Mouse (Mus musculus) cerebellum, adult 9-11 months (tissue): ENCODE results near the gene Lhx5.

Experiments
- DNase-seq: peaks from one replicate; pipeline ENCODE4 v3.0.0; 2022

The Lhx5 gene

DNA sequence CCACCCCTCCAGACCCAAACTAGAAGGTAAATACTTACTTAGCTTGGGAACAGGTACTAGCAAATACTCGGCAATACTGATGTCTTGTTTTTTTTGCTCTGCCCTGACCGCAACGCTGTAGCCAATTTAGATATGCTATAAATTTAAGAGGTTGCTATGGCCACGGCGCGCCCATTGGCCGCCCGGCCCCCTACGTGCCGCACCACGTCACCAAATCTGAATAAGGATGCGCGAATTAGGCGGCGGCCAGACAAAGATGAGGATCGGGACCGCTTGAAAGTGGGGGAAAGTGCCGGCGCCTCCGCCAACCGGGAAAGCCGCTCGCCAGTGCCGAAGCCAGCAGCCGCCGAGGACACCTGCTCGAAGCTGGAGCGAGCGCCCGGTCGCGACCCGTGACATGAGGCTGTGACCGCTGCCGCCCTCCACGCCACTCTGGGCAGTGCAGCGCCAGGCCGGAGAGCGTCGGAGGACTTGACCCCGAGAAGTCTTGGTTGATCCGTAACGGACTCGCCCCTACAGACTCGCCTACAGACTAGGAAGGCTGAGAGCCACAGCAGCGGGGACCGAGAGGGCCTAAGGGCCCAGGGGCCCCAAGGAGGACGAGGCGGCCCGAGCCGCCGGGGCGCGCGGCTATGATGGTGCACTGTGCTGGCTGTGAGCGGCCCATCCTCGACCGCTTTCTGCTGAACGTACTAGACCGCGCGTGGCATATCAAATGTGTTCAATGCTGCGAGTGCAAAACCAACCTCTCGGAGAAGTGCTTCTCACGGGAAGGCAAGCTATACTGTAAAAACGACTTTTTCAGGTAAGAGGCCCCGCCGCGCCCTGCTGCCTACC, at the start of gene Lhx5:
TSS of gene Lhx5 (plus strand) at position 51 of the 837 bp plus-strand sequence.
- no peak for DNase-seq

DNA sequence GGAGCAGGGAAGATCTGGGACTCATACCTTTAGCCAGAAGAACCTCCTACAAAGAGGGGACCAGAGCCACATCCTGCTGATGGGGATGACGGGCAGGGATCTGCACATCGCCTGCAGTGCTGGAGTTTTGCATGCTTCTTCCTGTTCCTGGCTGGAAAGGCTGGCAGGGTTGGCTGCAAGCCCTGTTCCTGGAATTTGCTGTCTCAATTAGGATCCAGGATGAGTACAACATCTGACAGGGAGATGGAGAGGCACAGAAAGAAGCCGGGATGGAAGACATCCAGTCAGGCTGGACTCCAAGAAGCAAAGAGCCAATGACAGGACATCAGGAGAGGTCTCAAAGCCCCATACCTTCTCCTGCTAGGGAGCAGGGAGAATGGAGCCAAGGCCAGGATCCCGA, 45.1 kb upstream of the Lhx5 start:
- DNase-seq: no peak

DNA sequence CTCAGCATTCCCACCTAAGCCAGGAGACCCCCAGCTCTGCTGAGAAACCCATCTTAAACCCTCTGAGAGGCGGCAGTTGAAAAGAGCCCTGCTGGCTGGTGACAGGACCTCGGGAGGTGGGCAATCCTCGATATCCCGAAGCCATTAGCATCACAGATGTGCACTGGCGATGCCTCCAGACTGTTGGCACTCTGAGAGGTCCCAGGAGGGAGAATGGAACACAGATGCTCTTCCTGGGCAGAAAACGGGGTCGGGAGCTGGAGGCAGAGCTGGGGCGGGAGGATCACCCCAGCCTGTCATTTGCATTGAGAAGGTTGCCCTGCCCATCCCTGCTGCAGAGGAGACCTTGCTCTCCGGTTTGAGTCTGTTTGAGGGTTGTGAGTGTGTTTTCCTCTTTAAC, 42.7 kb upstream of the Lhx5 start:
- no peak for DNase-seq

DNA sequence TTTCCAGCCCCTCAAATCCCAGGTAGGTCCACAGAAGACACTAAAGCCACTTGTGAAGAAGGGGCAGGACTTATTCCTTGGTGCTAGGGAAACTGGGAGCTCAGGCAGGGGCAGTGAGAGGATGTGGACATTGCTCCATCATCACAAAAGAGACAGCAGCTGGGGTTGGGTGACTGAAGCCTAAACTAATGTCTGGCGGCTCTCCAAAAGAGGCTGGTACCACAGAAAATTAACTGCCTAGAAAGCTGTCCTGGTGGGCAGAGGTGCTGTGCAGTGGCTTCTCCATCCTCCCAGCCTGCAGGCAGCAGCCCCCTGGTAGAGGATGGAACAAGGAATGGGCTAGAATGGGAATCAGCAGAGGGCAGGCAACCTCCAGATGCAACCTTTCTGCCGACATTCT, 41.5 kb upstream of the Lhx5 start:
- DNase-seq: no peak

DNA sequence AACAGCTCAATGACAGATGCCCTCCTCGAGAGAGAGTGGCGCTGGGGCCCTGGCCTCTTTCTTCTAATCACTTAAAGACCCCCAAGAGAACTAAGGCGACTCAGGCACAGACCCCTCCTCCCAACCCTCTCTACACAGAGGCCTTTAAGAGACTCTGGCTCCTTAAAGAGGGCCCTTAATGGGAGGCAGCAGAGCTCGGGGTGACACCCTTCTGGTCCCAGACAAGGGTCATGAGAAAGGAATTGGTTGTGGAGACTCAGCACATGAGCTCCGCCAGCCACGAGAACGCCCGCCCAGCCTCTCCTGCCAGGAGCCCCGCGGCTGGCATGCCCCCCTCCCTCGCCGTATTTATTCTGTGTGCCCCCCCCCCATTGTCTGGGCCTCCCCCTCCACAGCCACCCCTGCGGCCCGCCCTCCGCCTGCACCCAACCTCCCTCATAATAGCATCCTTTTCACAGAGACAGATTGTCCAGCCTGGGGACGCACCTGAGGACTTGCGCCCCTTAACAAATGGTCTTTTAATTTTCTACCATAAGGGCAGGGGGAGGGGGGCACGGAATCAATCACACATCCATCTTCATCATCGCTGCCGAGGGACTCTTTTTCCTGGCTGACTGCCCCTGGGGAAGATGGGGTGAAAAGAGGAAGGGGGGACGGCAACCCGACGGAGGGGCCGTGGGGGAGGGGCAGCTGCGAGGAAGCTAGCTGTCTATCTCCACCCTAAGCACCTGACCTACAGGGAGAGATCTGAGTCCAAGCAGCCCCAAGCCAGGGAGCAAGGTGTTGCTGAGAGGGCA, 37.4 kb upstream of the Lhx5 start:
- DNase-seq: no peak

DNA sequence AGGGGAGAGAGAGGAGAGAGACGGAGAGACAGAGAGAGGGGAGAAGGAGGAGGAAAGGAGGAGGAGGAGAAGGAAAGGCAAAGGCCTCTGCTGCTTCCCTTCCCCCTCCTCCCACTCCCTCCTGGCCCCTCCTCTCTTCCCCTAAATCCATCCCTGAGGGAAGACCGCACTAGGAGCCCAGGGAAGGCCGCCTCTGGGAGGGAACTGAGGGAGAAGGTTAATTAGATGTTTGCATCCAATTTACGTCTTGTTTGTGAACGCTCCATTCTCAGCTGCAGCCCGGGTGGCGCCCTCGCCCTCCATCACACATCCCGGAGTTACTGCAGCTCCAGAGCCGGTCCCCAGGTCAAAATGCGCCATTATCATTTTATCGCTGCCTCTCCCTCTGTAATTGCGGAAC, 33.5 kb upstream of the Lhx5 start:
- DNase-seq: no peak

DNA sequence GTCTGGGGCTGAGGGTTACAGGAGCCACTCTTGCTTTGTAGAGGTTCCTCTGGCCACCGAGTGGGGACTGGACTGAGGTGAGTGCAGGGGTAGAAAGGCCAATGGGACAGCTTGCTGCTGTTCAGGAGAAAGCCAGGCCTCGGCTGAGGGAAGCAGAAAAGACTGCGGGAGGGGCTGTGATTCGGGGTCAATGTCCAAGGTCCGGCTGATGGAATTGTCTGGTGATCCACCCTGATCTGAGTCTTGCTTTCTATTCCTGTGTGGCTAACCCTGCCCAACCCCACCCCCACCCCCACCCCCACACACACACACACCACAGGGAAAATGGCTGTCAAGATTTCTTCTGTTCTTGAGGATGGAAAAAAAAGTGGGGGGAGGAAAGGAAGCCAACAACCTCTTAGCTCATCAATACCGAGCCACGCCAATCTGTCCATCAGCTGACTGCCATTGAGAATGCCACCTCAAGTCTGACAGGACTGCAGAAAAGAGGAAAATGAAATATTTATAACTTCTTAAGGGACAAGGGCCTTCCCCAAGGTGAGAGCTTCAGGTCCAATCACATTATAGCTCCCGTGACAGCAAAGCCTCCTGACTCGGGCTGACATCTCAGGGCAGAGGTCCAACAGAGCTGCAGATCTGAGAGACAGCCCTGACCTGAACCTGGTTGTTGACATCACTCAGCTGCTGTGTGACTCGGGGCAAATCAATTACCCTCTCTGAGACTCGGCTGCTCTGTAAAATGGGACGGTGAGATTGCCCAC, 26.5 kb upstream of the Lhx5 start:
- DNase-seq: no peak

DNA sequence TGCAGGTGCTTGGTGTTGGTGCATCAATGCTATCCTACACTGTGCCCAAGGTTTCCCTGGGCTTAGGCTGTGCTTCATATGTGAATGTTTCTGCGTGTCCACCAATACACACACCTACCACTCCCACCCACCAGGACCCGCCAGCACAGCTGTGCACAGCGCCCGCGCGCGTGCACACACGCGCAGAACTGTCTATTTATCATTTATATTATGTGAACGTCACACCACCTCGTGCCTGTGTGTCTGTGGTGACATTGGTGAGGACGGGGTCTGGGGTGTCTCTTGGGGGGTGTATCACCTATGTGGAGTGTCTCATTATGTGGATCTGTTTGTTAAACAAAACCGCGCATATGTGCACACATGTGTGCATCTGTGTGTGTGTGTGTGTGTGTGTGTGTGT, 22.6 kb upstream of the Lhx5 start:
- no peak for DNase-seq

DNA sequence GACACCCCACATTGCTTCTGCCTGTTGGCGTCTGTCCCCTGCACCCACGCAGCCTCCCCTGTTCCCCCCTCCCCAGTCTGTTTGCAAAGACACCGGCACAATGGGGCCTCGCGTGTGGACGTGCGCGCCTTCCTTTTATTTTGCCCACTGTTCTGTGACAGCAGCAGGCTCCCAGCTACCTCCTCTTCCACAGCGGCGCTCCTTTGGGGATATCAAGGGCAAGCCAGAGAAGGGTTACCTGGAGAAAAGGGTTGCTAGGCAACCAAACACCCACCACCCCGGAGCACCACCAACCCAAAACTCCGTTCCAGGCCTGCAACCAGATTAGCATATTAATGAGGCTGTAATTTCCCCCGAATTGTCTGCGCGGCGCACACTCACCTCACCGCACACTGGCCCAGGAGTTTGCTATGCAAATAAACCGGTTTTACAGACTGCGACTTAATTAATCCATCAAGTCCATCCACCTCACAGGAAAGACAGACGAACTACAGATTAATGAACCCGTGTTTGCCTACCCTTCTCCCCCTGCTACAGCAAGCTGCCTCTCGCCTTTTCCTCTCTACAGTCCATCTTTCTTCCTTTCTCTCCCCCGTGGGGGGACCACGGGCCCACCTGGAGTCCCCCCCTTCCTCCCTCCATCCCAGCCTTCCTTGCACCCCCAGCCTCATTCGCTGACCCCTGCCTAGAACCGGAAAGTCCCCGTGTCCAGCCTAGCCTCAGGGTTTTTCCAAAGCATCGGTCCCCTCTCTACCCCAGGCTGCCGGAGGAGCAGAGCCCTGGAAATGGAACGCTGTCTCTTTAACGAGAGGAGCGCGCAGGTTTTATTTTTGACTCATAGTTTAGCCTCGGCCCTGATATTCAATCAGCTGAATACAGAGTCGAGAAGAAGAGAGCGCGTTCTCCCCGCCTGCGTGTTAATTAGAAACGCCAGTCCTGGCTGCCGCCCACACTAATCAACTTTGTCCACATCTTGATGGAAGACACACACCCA, 21.8 kb upstream of the Lhx5 start:
- DNase-seq: no peak

DNA sequence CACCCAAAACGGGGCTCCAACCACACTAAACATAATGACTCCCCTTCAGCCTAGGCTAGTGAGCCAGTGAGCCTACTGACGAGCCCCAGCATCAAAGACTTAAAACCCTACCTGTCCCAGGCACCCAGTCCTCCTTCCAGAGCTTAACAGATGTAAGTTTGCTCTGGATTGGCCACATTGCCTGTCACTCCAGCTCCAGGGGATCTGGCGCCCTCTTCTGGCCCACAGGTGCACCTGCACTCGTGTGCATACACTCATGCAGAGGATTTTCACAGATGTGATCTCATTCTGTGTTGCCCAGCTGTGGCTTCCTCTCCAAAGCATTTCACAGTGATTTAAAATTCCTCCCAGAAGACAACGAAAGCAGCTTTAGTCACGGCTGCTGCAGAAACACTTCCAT, 18.1 kb upstream of the Lhx5 start:
- no peak for DNase-seq

DNA sequence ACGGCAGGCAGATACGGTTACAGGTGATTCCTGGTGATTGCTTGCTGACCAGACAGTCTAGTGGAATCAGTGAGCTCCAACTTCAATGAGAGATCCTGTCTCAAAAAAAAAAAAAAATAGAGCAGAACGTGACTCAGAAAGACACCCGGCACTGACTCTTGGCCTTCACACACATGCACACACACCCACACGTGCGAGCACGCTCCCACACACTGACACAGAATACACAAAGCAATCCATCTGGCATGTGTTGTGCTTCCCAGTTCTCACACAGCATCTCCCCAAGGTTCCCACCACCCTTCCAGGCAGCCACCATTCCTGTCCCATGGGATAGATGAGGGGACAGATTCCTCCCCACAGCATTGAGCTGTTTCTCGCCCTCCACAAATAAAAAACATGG, 11.4 kb upstream of the Lhx5 start:
- no peak for DNase-seq

DNA sequence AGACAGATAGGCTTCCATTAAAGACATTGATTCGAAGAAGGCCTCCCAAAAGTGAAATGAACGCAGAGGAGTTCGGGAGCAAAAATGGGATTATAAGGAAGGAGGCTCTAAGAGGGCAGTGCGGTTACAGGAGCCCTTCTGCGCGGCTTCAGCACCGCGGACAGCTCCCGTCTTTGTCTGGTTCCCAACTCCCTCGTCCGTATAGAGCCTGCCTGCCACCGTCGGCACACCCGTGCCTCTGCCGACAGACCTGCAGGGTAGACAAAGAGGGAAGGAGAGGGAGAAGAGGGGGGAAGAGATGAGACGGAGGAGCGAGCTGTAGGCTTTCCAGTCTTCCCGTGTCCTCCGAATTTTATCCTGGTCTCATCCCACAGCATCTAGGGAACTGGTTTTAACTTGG, 7.5 kb upstream of the Lhx5 start:
- no peak for DNase-seq

DNA sequence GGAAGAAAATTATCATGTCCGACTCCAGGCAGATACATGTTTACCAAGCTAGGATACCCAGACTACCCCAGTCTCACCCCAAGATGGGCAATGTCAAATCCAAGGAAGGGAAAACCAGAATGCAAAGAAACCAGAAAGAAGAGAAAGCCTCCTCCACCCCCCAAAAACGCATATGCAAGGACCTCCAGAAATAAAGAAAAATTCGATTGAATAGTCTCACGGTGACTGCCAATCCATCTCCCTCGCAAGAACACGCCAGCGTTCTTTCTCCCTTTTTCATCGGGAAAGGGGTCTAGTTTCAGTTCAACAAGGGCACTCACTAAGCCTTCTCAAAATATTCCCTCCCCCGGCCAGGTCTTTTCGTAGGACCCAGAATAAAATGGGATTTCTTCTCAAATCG, 6.8 kb upstream of the Lhx5 start:
- no peak for DNase-seq

DNA sequence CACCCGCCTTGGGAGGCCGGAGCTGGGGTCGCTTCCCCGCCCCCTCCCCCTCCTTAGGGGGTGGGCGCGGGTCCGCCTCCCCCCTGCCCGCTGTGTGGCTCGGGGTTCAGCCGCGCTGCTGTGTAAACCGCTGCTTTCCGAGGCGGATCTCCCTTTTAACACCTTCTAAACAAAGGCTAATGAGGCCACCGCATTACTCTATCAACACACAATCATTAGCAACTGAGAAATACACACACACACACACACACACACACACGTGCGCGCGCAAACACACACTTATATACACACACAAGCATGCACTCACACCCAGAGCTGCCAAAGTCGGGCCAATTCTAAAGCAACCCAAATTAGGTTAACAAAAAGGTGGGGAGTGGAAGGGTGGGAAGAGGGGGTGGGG, 5.8 kb upstream of the Lhx5 start:
- no peak for DNase-seq

DNA sequence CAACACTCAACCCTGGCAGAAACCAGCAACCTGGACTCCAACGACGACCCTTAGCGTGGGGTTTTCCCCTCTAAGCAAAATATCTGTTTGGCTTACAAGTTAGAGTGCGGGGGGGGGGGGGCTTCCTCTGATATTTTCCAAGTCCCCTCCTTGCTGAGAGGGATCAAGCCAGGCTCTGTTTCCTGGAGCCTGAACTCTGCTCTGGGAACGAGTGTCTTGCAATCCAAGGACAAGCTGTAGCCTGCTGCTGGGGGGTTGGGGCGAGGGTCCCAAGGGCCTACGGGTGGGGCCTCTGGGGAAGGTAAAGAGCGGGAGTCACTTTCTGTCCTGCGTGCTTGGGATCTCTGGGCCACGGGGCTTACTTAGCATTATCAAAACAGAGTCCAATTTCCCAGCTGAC, 4.9 kb upstream of the Lhx5 start:
- no peak for DNase-seq

DNA sequence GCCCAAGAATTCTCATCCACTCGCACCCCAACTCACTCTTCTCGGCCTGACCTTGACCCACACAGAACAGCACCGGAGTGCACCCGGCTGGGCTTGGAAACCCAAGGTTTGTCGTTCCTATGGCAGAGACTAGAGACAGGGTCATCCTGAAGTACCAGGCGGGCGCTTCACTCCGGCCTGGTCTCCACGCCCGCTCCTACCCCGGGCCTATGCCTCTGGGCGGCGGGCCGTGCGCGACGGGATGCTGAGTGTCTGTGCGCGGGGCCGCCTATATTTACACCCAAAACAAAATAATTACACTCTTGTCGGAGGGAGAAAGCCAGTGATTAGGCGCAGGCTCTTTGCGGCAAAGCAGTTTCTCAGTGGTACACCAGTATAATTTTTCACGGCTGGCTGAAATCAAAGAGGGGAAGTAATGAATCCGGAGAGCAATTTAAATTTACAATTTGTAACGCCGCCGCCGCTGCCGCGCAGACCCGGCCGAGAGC, 4.0 kb upstream of the Lhx5 start:
- DNase-seq: no peak

DNA sequence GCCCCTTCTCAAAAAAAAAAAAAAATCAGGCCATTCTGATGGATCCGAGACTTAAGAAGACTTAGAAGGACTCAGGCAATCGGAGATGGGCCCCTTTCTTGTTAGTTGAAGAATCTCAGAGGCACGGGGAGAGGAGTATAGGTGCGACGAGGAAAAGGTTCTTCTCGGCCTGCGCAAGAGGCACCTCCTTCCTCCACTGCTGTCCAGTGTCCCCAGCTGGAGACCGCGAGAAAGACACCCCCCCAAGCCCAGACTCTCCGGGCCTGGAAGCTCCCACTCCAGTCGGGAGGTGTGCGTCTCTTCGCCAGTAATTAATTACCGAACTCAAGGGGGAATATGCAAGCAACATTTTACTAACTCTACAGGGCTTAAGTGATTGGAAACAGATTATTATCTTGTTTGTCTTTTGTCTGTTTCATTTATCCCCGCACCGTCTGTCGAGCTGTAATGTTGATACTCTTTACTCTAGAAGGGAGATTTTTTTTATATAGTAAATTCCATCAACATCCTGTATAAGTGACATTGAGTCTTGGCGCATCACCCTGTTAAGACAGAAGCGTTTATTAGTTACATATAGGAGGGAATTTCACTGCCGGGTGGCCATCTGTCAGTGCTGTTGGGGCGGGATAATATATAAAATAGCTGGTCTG, 3.2 kb upstream of the Lhx5 start:
- no peak for DNase-seq

DNA sequence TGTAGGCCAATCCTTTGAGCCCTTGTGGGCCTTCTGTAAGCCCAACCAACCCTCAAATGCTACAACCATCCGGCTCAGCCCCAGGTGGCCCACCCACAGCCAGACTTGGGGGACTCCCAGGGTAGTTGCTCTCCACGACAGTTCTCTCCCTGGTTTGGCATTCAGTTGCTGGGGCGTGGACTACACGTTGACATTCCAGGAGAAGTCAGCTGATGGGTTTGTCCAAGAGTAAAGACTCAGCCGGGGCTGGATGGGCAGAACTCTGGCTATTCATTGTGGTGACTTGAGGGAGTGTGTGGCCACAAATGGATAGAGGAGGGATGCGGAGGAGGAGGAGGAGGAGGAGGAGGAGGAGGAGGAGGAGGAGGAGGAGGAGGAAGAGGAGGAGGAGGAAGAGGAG, 2.5 kb upstream of the Lhx5 start:
- DNase-seq: no peak

DNA sequence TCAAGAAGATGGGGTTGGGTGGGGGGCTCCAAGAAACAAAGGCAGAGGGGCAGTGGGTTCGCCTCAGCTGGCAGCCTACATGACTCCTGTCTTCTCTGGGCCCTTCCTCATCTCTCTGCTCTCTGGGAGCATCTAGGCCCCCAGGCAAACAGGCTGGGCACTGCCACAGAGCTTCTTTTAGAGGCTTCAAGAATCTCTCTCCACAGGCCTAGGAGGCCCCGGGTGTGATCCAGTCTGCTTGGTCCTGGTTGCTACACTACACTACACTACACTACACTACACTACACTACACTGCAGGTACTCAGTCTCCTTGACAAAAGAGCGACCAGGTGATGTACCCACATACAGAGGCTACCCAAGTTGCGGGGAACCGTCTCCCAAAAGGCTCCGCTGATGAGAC, 1.8 kb upstream of the Lhx5 start:
- DNase-seq: no peak

DNA sequence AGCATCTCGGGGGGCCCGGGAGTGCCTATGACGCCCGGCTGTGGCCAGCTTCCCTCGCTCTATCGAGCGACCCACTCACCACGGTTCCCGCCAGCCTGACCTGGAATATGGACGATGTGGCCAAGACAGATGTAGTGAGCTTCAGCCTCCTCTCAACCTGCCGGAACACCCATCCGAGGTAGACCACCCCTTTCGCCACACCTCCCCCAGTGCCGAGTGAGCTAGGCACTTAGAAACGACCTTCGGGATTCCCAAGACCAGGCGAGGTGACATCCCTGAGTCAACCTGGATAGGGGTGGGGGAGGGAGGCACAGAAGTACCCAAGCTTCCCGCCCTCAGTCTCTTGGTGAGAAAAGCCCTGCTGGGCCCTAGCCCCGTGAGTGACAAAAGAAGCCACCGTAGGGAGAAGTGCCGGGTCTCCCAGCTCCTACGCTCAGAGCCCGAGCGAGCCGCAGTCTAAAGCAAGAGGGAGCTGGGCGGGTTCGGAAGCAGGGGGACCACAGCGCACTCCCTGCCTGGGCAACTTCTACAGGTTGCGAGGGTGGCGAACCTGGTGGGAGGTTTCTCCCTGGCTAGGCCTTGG, 407 bp upstream of the Lhx5 start:
- DNase-seq: no peak

DNA sequence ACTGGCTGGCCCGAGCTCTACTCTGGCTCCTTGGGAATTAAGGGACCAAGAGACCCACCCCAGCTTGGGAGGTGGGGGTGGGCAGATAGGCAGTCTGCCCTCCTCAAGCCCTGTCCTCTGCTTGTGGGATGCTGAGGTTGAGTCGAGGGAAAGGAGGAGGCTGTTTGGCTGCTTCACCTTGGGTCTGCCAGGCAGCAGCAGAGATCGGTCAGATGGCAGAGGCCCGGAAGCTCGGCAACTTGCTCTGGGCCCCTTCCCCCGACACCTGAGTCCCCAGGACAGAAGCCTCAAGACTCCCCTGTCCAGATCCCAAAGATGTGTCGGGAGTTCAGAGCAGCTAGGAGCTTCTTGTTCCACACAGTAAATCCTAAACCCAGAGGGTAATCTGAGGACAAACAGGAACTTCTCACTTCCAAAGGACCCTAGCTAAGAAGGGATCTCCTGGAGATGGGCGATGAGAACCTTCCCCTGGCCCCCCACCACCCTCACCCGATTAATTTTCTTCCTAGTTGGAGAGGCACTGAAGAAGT, 1.1 kb downstream of the Lhx5 start:
- DNase-seq: no peak
